Mouse (Mus musculus): Measurements from ENCODE around the gene Aoc2. TPM values are rescaled to one million over a fixed set of nuclear protein-coding genes. Genes with fewer than 3 reads are reported as not detected.

The Aoc2 gene
- total and polyA plus RNA-seq, 3 experiments = 3.6 to 10.7 (median 5.5) TPM

- dilution Hi-C loops (cut with MboI; ENCODE audit: extremely low pct_ligation_motif_present, extremely low pct_unique_long_range_greater_than_20kb, low sequenced_read_pairs) (no loop called here), in situ Hi-C loops (cut with MboI; ENCODE audit: low pct_ligation_motif_present, low pct_unique_long_range_greater_than_20kb, low sequenced_read_pairs) (loop anchor here (10.0 kb wide), 1 partner anchor 217 kb away; the partner anchor contains the start of genes Coasy and Mlx)
- DNase-seq (ENCODE audit: extremely low read depth) = no peak
- H3K9ac ChIP-seq (ENCODE audit: insufficient read depth, low read depth) = peak overlapping the region; percentile 88
- TF ChIP-seq BHLHE40 (IDR thresholded peaks at IDR 0.05; ENCODE audit: low read depth, low read length) (0 out of 2 replicates have a peak, but pooled peaks have one; percentile 5), ZMIZ1 (IDR thresholded peaks at IDR 0.05; ENCODE audit: low read depth, low read length) (0 out of 2 replicates have a peak, but pooled peaks have one; percentile 1), MEF2A (IDR thresholded peaks at IDR 0.05; ENCODE audit: borderline replicate concordance, low read depth, low read length) (0 out of 2 replicates have a peak, but pooled peaks have one; percentile 9), POLR2AphosphoS2 (IDR thresholded peaks at IDR 0.05; ENCODE audit: low read depth, low read length) (no peak), SMC3 (IDR thresholded peaks at IDR 0.05; ENCODE audit: low read depth, low read length) (no peak), UBTF (IDR thresholded peaks at IDR 0.05; ENCODE audit: low read depth, low read length) (no peak), MXI1 (IDR thresholded peaks at IDR 0.05; ENCODE audit: low read depth, low read length) (peak; percentile 74), ZNF384 (IDR thresholded peaks at IDR 0.05; ENCODE audit: low read depth, low read length) (no peak), JUN (IDR thresholded peaks at IDR 0.05; ENCODE audit: insufficient read depth, low read depth, low read length) (no peak)
- peaks cover 50% of the 10 kb centered on the region for H3K79me2 ChIP-seq (replicated peaks; ENCODE audit: control insufficient read depth, extremely low read depth, insufficient read depth, poor library complexity, severe bottlenecking)
- H3K4me3 ChIP-seq (replicated peaks in 1 of 3; ENCODE audit: low read depth in 2 of 3, low read length in 2 of 3, poor library complexity in 1 of 3) = peak overlapping the region; percentile 70 to 95 (median 84)
- no peak overlapping the region for H3K27ac ChIP-seq (ENCODE audit: insufficient read depth, low read depth)
- H3K4me1 ChIP-seq (ENCODE audit: control insufficient read depth in 1 of 2, insufficient read depth in 2 of 2) = peaks cover 3 to 26% of the 10 kb centered on the region in 2 experiments; a peak in 3 of 4 replicates
- peaks cover 23 to 40% of the 10 kb centered on the region in 2 experiments for H3K36me3 ChIP-seq (replicated peaks in 1 of 2; ENCODE audit: control insufficient read depth in 1 of 2, insufficient read depth in 1 of 2, low read length in 1 of 2)
- H3K9me3 ChIP-seq (replicated peaks; ENCODE audit: low read length) = no peaks in the 10 kb centered on the region
- H3K27me3 ChIP-seq (replicated peaks) = no peaks in the 10 kb centered on the region
- H3K4me2 ChIP-seq (ENCODE audit: insufficient read depth, low read depth, poor library complexity, severe bottlenecking) = peak overlapping the region; percentile 92
Observed at GRCm38 (mm10) chr11:101301299-101302003, 23.4 kb upstream of the Aoc2 start.

GRCm38 (mm10) chr11:101302004-101302798 lies 22.7 kb upstream of the Aoc2 start, which contains the start of gene Becn1:
Gene Becn1 (minus strand): TSS chr11:101302286.
- peaks cover 44% of the 10 kb centered on the region for H3K79me2 ChIP-seq (replicated peaks; ENCODE audit: control insufficient read depth, extremely low read depth, insufficient read depth, poor library complexity, severe bottlenecking)
- in situ Hi-C loops (cut with MboI; ENCODE audit: low pct_ligation_motif_present, low pct_unique_long_range_greater_than_20kb, low sequenced_read_pairs) (loop anchor here (10.0 kb wide), 1 partner anchor 217 kb away; the partner anchor contains the start of genes Coasy and Mlx), dilution Hi-C loops (cut with MboI; ENCODE audit: extremely low pct_ligation_motif_present, extremely low pct_unique_long_range_greater_than_20kb, low sequenced_read_pairs) (no loop called here)
- peaks cover 3 to 26% of the 10 kb centered on the region in 2 experiments; a peak in 3 of 4 replicates for H3K4me1 ChIP-seq (ENCODE audit: control insufficient read depth in 1 of 2, insufficient read depth in 2 of 2)
- no peaks in the 10 kb centered on the region for H3K9me3 ChIP-seq (replicated peaks; ENCODE audit: low read length)
- H3K27me3 ChIP-seq (replicated peaks) = no peaks in the 10 kb centered on the region
- H3K36me3 ChIP-seq (replicated peaks in 1 of 2; ENCODE audit: control insufficient read depth in 1 of 2, insufficient read depth in 1 of 2, low read length in 1 of 2) = peaks cover 17 to 33% of the 10 kb centered on the region in 2 experiments
- H3K27ac ChIP-seq (ENCODE audit: insufficient read depth, low read depth) = no peak within 1 kb of the TSS
- peak within 1 kb of the TSS; percentile 92 for H3K4me2 ChIP-seq (ENCODE audit: insufficient read depth, low read depth, poor library complexity, severe bottlenecking)
- peak within 1 kb of the TSS; percentile 70 to 95 (median 84) for H3K4me3 ChIP-seq (replicated peaks in 1 of 3; ENCODE audit: low read depth in 2 of 3, low read length in 2 of 3, poor library complexity in 1 of 3)
- H3K9ac ChIP-seq (ENCODE audit: insufficient read depth, low read depth) = peak within 1 kb of the TSS; percentile 88
- peak; percentile 99 for DNase-seq (ENCODE audit: extremely low read depth)
- TF ChIP-seq BHLHE40 (IDR thresholded peaks at IDR 0.05; ENCODE audit: low read depth, low read length) = 0 out of 2 replicates have a peak, but pooled peaks have one; percentile 23
- TF ChIP-seq USF2 (conservative IDR thresholded peaks at IDR 0.05; ENCODE audit: low read depth, low read length) = no peak
- peak; percentile 52; the same call in 1 of the 2 replicates for TF ChIP-seq JUN (IDR thresholded peaks at IDR 0.05; ENCODE audit: insufficient read depth, low read depth, low read length)
- TF ChIP-seq ETS1 (conservative IDR thresholded peaks at IDR 0.05; ENCODE audit: low read depth, low read length) = peak; percentile 30; the same call in 1 of the 2 replicates
- no peak for TF ChIP-seq UBTF (IDR thresholded peaks at IDR 0.05; ENCODE audit: low read depth, low read length)
- TF ChIP-seq MAZ (IDR thresholded peaks at IDR 0.05; ENCODE audit: low read depth, low read length) = no peak
- TF ChIP-seq RCOR1 (conservative IDR thresholded peaks at IDR 0.05; ENCODE audit: low read depth, low read length) = no peak
- TF ChIP-seq TCF12 (IDR thresholded peaks at IDR 0.05; ENCODE audit: low read depth, low read length) = peak; percentile 83
- TF ChIP-seq IRF4 (IDR thresholded peaks at IDR 0.05; ENCODE audit: low read depth, low read length) = peak; percentile 68; the same call in 1 of the 2 replicates
- peak; percentile 69; the same call in 1 of the 2 replicates for TF ChIP-seq KAT2A (IDR thresholded peaks at IDR 0.05; ENCODE audit: insufficient replicate concordance, low read length)
- TF ChIP-seq MXI1 (IDR thresholded peaks at IDR 0.05; ENCODE audit: low read depth, low read length) = peak; percentile 52; the same call in 1 of the 2 replicates
- TF ChIP-seq MYC (IDR thresholded peaks at IDR 0.05; ENCODE audit: low read depth, low read length) = 0 out of 2 replicates have a peak, but pooled peaks have one; percentile 64
- TF ChIP-seq E2F4 (IDR thresholded peaks at IDR 0.05; ENCODE audit: insufficient replicate concordance, low read depth, low read length) = no peak
- TF ChIP-seq SIN3A (IDR thresholded peaks at IDR 0.05; ENCODE audit: low read length) = peak; percentile 94
- TF ChIP-seq CHD1 (IDR thresholded peaks at IDR 0.05; ENCODE audit: low read depth, low read length) = no peak
- TF ChIP-seq MEF2A (IDR thresholded peaks at IDR 0.05; ENCODE audit: borderline replicate concordance, low read depth, low read length) = peak; percentile 26; the same call in 1 of the 2 replicates
- TF ChIP-seq POLR2AphosphoS2 (IDR thresholded peaks at IDR 0.05; ENCODE audit: low read depth, low read length) = peak; percentile 42; the same call in 1 of the 2 replicates
- TF ChIP-seq MAX (IDR thresholded peaks at IDR 0.05; ENCODE audit: low read length) = no peak
- TF ChIP-seq SMC3 (IDR thresholded peaks at IDR 0.05; ENCODE audit: low read depth, low read length) = peak; percentile 83
- peak; percentile 98 for TF ChIP-seq ELF1 (IDR thresholded peaks at IDR 0.05; ENCODE audit: low read depth, low read length)
- no peak for TF ChIP-seq EP300 (IDR thresholded peaks at IDR 0.05; ENCODE audit: low read length)
- no peak for TF ChIP-seq ZKSCAN1 (IDR thresholded peaks at IDR 0.05; ENCODE audit: borderline replicate concordance, low read depth, low read length)
- 0 out of 2 replicates have a peak, but pooled peaks have one; percentile 56 for TF ChIP-seq JUND (conservative IDR thresholded peaks at IDR 0.05; ENCODE audit: low read depth, low read length)
